Mouse (Mus musculus) lung, postnatal 0 days (tissue): ENCODE results near the gene Actr6.
A peak's percentile ranks its signal among the peaks of the same experiment; 100 is the strongest.

Experiments
- CTCF ChIP-seq: IDR thresholded peaks from 2 replicates; pipeline ENCODE4 v1.5.1; 2016; ENCODE audit warnings: antibody characterized with exemption, mild to moderate bottlenecking
- EP300 ChIP-seq: IDR thresholded peaks from 2 replicates; pipeline ENCODE4 v1.6.1; 2016; ENCODE audit warnings: antibody characterized with exemption, mild to moderate bottlenecking, control low read depth

DNA sequence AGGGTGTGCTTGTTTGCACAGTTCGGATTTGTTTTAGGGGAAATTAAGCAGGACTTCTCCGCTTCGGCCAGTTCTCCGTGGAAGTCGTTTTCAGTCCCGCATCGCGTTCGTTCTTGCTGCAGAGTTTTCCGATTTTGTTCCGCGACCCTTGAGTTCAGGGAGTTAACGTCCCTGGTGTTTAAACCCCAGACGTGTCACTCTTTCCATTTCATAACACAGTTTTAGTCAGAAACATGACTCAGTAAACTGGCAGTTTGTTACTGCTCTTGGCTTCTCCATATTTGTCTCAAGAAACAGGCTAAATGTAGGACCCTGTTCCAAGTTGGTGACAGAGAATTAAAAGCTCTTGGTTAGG lies 13.5 kb upstream of the Actr6 start:
- TF ChIP-seq CTCF (no peak), EP300 (0 out of 2 replicates have a peak, but pooled peaks have one; percentile 9)
